ENCODE assay signal across 8 mouse cellular contexts in the genomic region with DNA sequence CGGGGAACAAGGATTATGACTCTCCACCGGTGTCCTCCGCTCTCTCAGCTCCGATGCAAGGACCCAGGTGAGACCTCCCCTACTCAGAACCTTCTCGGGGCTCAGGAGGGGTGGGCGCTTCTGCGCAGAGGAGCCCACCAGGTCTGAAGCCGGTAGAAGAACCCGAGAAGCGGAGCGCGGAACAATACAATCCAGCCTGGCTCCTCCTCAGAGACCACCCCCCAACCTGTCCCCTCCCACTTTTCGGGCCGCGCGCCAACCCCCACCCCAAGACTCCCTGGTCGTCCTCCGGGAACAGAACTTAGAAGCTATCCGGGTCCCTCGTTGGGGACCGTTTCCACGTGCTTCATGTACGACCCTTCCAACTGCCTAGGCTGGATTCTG. TPM values are rescaled to one million over a fixed set of nuclear protein-coding genes. Genes with fewer than 3 reads are reported as not detected.
A peak's percentile ranks its signal among the peaks of the same experiment; 100 is the strongest.
DNase-seq lines count a peak whose midpoint lies in the region; ATAC-seq and TF ChIP-seq lines count a peak whose summit lies in the region.

Gene Wdr86 (minus strand): TSS at position 240 of the 384 bp plus-strand sequence.

- peak within 1 kb of the TSS; percentile 69 for H3K4me3 ChIP-seq in lung, embryonic 14.5 days (ENCODE audit: low read depth, low read length)
- H3K4me3 ChIP-seq in forebrain, embryonic 10.5 days, result peak within 1 kb of the TSS; percentile 66
- H3K4me3 ChIP-seq in limb, embryonic 11.5 days (ENCODE audit: low read depth, low read length), result peak within 1 kb of the TSS; percentile 76
- H3K4me3 ChIP-seq in olfactory bulb, adult 2 months (ENCODE audit: insufficient read depth, low read depth, low read length), result peak within 1 kb of the TSS; percentile 31

- no peaks in the 10 kb centered on the region for H3K36me3 ChIP-seq in lung, embryonic 14.5 days (ENCODE audit: insufficient read depth)
- peaks cover 6% of the 10 kb centered on the region for H3K36me3 ChIP-seq in forebrain, embryonic 10.5 days (replicated peaks)
- H3K36me3 ChIP-seq in limb, embryonic 11.5 days (ENCODE audit: control insufficient read depth, insufficient read depth, low read length), result no peaks in the 10 kb centered on the region

- no peaks in the 10 kb centered on the region for H3K9me3 ChIP-seq in lung, embryonic 14.5 days (ENCODE audit: low read depth, low read length)
- H3K9me3 ChIP-seq in forebrain, embryonic 10.5 days, result no peaks in the 10 kb centered on the region
- H3K9me3 ChIP-seq in limb, embryonic 11.5 days (ENCODE audit: control insufficient read depth, low read length), result no peaks in the 10 kb centered on the region

- under 1% methylated on average over 23 of the region's 23 CpGs for WGBS in lung, embryonic 14.5 days
- under 1% methylated on average over 23 of the region's 23 CpGs for WGBS in forebrain, embryonic 10.5 days
- WGBS in limb, embryonic 11.5 days, result under 1% methylated on average over 23 of the region's 23 CpGs
- under 1% methylated on average over 23 of the region's 23 CpGs for WGBS in olfactory bulb, adult 2 months

- intact Hi-C loops in left cerebral cortex, postnatal 4 days (cut with DNase I), result no loop called here

- peak; percentile 79 for DNase-seq in lung, embryonic 14.5 days
- no peak for DNase-seq in lung, postnatal 25 days (ENCODE audit: low spot score)
- DNase-seq in forebrain, embryonic 10.5 days (ENCODE audit: extremely low spot score, low spot score), result peak; percentile 56
- peak; percentile 79 for DNase-seq in limb, embryonic 11.5 days (ENCODE audit: low spot score)
- no peak for DNase-seq in T-cell, adult 2 months (ENCODE audit: low spot score)
- DNase-seq in left cerebral cortex, adult 8-10 months (ENCODE audit: low spot score in 2 of 2), result no peak
- DNase-seq in left cerebral cortex, postnatal 4 days, result no peak

- peaks cover 19% of the 10 kb centered on the region for H3K4me1 ChIP-seq in lung, embryonic 14.5 days (ENCODE audit: insufficient read depth)
- H3K4me1 ChIP-seq in forebrain, embryonic 10.5 days, result peaks cover 59% of the 10 kb centered on the region
- H3K4me1 ChIP-seq in limb, embryonic 11.5 days (ENCODE audit: control insufficient read depth, insufficient read depth, low read length), result peaks cover 22% of the 10 kb centered on the region
- H3K4me1 ChIP-seq in olfactory bulb, adult 2 months (ENCODE audit: control insufficient read depth, insufficient read depth, low read length), result peaks cover 15% of the 10 kb centered on the region

- TF ChIP-seq POLR2A in olfactory bulb, adult 2 months (IDR thresholded peaks at IDR 0.05; ENCODE audit: insufficient read depth, low read depth, low read length), result no peak

- H3K9ac ChIP-seq in lung, embryonic 14.5 days, result peak within 1 kb of the TSS; percentile 76
- H3K9ac ChIP-seq in limb, embryonic 11.5 days (ENCODE audit: low read length), result peak within 1 kb of the TSS; percentile 93

- TF ChIP-seq CTCF in lung, embryonic 14.5 days (IDR thresholded peaks at IDR 0.05; ENCODE audit: low read depth), result no peak
- TF ChIP-seq CTCF in olfactory bulb, adult 2 months (IDR thresholded peaks at IDR 0.05; ENCODE audit: insufficient read depth, low read depth, low read length), result no peak

- peaks cover 4% of the 10 kb centered on the region for H3K27me3 ChIP-seq in lung, embryonic 14.5 days (ENCODE audit: insufficient read depth, low read length)
- peaks cover 43% of the 10 kb centered on the region for H3K27me3 ChIP-seq in forebrain, embryonic 10.5 days (ENCODE audit: poor library complexity, severe bottlenecking)
- H3K27me3 ChIP-seq in limb, embryonic 11.5 days (ENCODE audit: control insufficient read depth, insufficient read depth, low read length), result no peaks in the 10 kb centered on the region

- H3K4me2 ChIP-seq in lung, embryonic 14.5 days, result peak within 1 kb of the TSS; percentile 86
- peak within 1 kb of the TSS; percentile 92 for H3K4me2 ChIP-seq in limb, embryonic 11.5 days (ENCODE audit: low read depth, severe bottlenecking)

- ATAC-seq in lung, embryonic 14.5 days (ENCODE audit: insufficient read depth), result peak; percentile 51; the same call in 1 of the 2 replicates
- peak; percentile 75 for ATAC-seq in limb, embryonic 11.5 days (ENCODE audit: insufficient number of reproducible peaks, low FRiP score, low TSS enrichment, low read depth)

- peak within 1 kb of the TSS; percentile 80 for H3K27ac ChIP-seq in lung, embryonic 14.5 days (ENCODE audit: low read depth)
- H3K27ac ChIP-seq in forebrain, embryonic 10.5 days, result peak within 1 kb of the TSS; percentile 89
- H3K27ac ChIP-seq in limb, embryonic 11.5 days (replicated peaks; ENCODE audit: low read depth, low read length), result peak within 1 kb of the TSS; percentile 38; the same call in 1 of the 2 replicates
- no peak within 1 kb of the TSS for H3K27ac ChIP-seq in olfactory bulb, adult 2 months (ENCODE audit: insufficient read depth, low read depth, low read length)

RNA-seq across cellular contexts. Expression of gene Wdr86, which starts in this region (rescaled TPM):
- polyA plus RNA-seq in lung, embryonic 14.5 days (2014; fragmentation: Nextera tagmentation; extraction: Ambion mirVana), result 39.7 and 43.9 TPM in 2 replicates
- 22.5 and 24.5 TPM in 2 replicates for polyA plus RNA-seq in forebrain, embryonic 10.5 days (2016; fragmentation: Nextera tagmentation; extraction: Ambion mirVana)
- 39.3 and 40.7 TPM in 2 replicates for polyA plus RNA-seq in limb, embryonic 11.5 days (2014; fragmentation: Nextera tagmentation; extraction: Ambion mirVana)
- not detected in 2 replicates for polyA plus RNA-seq in olfactory bulb, adult 2 months (2012; ENCODE audit: insufficient read depth, insufficient read length, low replicate concordance, missing spikeins)
- total RNA-seq in left cerebral cortex, adult 8-10 months (2022), result 1 to 10 TPM in 2 of 4 experiments, under 1 TPM in 2; 0.33 to 2.2 (median 0.99) TPM
- total RNA-seq in left cerebral cortex, postnatal 4 days (2021), result 1 to 10 TPM; 2.6 to 3.3 TPM

Comparison
In these comparisons a context has a peak if more than half of its experiments do, and no peak if none do; other contexts are left out.
1. DNase-seq: peak in lung, embryonic 14.5 days (single experiment), forebrain, embryonic 10.5 days (single experiment) and limb, embryonic 11.5 days (single experiment); none in lung, postnatal 25 days (single experiment), T-cell, adult 2 months (single experiment), left cerebral cortex, adult 8-10 months (0 of 2) and left cerebral cortex, postnatal 4 days (single experiment).
2. Peak in every context shown above with its lines, with median percentiles within 50 percentile points of each other: H3K4me3 ChIP-seq.